Mouse (Mus musculus) lung, embryonic 15.5 days (tissue): ENCODE measurements around the gene Incenp. TPM values are rescaled to one million over a fixed set of nuclear protein-coding genes. Genes with fewer than 3 reads are reported as not detected.
"Not testable (repeated sequence)": the region's sequence is repeated elsewhere in the genome, so short reads cannot be mapped to it uniquely, and the experiment has no call there.

Source experiments
- ATAC-seq: fragments of 200-750 bp; cut with Nextera tagmentation; 2 replicates; pipeline ENCODE4 v1.8.0; 2017; ENCODE audit warnings: moderate number of reproducible peaks, borderline replicate concordance; ENCODE audit not compliant: low FRiP score, low TSS enrichment; ENCODE audit errors: extremely low read depth
- H3K27ac ChIP-seq: fragments of 300-500 bp; sonication (generic); 2 replicates; pipeline ENCODE4 v1.5.1; 2015; ENCODE audit warnings: moderate library complexity, mild to moderate bottlenecking, inconsistent platforms
- H3K27me3 ChIP-seq: fragments of 300-500 bp; sonication (generic); 2 replicates; pipeline ENCODE4 v1.6.1; 2015; ENCODE audit warnings: inconsistent platforms
- H3K36me3 ChIP-seq: fragments of 300-500 bp; sonication (generic); 2 replicates; pipeline ENCODE4 v1.6.1; 2015; ENCODE audit warnings: inconsistent platforms
- H3K4me1 ChIP-seq: fragments of 300-500 bp; sonication (generic); 2 replicates; pipeline ENCODE4 v1.6.1; 2015; ENCODE audit warnings: inconsistent platforms
- H3K4me2 ChIP-seq: fragments of 300-500 bp; sonication (generic); 2 replicates; pipeline ENCODE4 v1.6.1; 2015; ENCODE audit warnings: inconsistent platforms, mild to moderate bottlenecking, moderate library complexity
- H3K4me3 ChIP-seq: fragments of 300-500 bp; sonication (generic); 2 replicates; pipeline ENCODE4 v1.5.1; 2015; ENCODE audit warnings: mild to moderate bottlenecking, inconsistent platforms
- H3K9ac ChIP-seq: fragments of 300-500 bp; sonication (generic); 2 replicates; pipeline ENCODE4 v1.6.1; 2015; ENCODE audit warnings: inconsistent platforms
- H3K9me3 ChIP-seq: fragments of 300-500 bp; sonication (generic); 2 replicates; pipeline ENCODE4 v1.6.1; 2016; ENCODE audit warnings: inconsistent platforms
- WGBS: fragments of 180-500 bp; shearing (Covaris S2); methylation state at CpG from one replicate; pipeline ENCODE4 v1.1.7; 2015; 5-methylcytosine and 5-hydroxymethylcytosine counted together
- polyA plus RNA-seq: library from polyadenylated mRNA; unstranded; fragments of >200 nt; fragmentation: Nextera tagmentation; extraction: Ambion mirVana; gene quantifications from 2 replicates; pipeline ENCODE4 v1.2.1, GENCODE M21; 2015

The Incenp gene
- polyA plus RNA-seq, 1 experiment from 2014 or later: 132 TPM

DNA sequence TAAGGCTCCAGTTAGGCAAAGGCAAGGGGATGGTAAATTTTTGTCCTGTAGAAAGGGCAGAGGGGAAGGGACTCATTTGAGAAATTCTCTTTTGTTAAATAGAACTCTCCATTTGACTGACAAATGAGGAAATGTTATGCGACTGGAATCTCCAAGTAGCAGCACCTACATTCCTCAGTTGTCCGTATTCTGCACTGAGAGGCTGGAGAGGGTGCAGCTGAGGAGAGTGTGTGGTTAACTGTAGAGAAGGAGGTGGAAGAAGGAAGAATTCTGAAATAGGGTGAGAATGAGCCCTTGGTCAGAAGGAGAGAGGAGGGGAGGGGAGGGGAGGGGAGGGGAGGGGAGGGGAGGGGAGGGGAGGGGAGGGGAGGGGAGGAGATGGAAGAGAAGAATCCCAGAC lies 34.6 kb upstream of the Incenp start:
- H3K4me2 ChIP-seq: no peak overlapping the region
- no peaks in the 10 kb centered on the region for H3K9me3 ChIP-seq
- H3K9ac ChIP-seq: no peak overlapping the region
- H3K27me3 ChIP-seq: no peaks in the 10 kb centered on the region
- no peak for ATAC-seq
- H3K4me3 ChIP-seq: no peak overlapping the region
- H3K27ac ChIP-seq: no peak overlapping the region
- peaks cover 7% of the 10 kb centered on the region for H3K4me1 ChIP-seq
- H3K36me3 ChIP-seq: no peaks in the 10 kb centered on the region
- 37% methylated on average over 2 of the region's 2 CpGs for WGBS

DNA sequence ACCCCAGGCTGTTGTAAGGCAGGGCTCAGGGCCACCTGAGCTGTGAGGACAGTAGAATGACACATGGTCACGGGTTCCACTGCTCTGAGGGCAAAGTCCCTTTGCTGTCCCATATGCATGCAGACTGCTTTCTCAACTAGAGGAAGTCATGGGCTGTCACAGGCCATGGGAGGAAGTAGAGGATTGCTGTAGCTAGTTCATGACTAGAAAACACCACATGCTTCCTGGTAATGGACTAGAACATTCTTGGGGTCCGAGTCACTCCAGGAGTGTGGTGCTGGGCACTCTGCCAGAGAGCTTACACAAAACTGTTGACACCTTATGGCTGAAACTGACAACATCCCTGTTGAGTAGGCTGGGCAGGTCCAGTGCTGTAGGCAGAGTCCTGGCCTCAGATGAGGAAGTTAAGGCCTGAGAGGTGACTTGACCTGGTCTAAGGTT lies 31.8 kb upstream of the Incenp start:
- H3K9ac ChIP-seq, H3K4me2 ChIP-seq, ATAC-seq, H3K27ac ChIP-seq, H3K27me3 ChIP-seq, H3K36me3 ChIP-seq, H3K4me1 ChIP-seq, H3K4me3 ChIP-seq, H3K9me3 ChIP-seq: not testable (repeated sequence)
- WGBS: 48% methylated on average over 2 of the region's 2 CpGs

DNA sequence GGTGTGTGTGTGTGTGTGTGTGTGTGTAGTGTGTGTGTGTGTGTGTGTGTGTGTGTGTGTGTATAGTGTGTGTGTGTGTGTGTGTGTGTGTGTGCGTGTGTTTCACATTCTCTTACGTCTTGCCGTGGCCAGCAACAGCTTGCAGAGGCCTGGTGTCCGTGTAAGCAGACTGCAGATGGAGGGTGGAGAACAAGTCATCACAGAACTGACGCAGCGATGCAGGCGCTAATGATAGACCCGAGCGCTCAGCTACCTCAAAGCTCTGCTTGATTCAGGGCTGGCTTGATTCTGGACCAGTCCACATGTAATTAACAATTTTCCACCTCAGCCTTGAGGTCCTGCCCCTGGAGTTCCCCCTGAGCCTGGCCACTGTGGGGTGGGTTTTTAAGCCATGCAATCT lies 28.7 kb upstream of the Incenp start:
- WGBS: 72% methylated on average over 9 of the region's 9 CpGs

DNA sequence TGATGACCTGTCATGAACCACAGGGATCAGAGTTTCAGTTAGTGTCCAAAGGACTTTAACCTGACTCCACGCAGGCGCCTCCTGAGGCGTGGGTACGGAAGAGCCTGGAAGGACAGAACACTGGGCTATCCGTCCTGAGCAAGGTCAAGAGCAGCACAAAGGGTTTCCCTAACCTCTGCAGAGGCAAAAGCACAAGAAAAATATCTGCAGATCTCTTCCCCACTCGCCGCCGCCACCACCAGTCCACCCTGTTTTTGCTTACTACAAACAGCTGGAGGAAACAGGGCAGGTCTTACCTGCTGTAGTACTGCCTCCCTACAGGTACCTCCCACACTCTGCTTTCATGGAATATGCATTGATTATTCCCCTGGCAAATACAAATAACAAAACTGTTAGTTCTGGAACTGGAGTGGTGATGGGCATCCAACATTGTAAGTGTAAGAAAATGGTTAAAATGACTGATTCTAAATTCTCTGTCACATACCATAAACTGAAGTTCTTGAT lies 25.5 kb upstream of the Incenp start:
- peaks cover 26% of the 10 kb centered on the region for H3K4me1 ChIP-seq

More for the DNA sequence above, 28.7 kb upstream of the Incenp start:
- Histone ChIP-seq H3K36me3 (no peaks in the 10 kb centered on the region), H3K27ac (no peak overlapping the region), H3K27me3 (no peaks in the 10 kb centered on the region), H3K9me3 (no peaks in the 10 kb centered on the region), H3K4me3 (no peak overlapping the region), H3K4me1 (peaks cover 10% of the 10 kb centered on the region), H3K9ac (no peak overlapping the region), H3K4me2 (no peak overlapping the region)
- ATAC-seq: no peak

DNA sequence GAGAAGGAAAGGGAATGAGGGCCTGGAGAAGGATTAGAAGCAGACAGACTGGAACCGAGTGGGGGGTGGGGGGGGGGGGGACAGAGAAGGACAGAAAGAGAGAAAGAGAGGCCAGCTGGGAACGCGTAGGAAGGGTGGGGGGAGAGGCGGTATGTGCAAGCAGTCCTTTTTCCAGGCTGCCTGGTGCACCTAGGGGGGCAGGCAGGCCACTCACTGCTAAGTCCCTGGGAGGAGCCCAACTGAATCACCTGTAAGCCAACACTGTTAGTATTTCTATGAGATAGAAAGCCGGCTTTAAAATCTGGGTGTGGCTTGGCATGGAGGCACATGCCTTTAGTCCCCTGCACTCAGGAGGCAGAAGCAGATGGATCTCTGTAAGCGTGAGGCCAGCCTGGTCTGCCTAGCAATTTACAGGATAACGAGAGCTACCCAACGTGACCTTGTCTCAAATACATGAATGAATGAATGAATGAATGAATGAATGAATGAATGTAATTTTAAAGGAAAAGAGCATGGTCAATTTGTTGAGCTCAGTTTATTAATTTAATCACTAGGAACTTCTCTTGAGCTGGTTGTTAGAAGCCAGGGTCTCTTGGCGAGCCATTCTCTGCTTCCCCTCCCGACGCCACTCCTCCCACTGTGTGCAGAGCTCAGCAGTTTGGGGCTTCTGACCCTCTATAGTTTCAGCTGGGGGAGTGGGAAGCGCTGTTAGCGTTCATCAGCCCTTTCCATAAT lies 24.9 kb upstream of the Incenp start:
- WGBS: 36% methylated on average over 13 of the region's 13 CpGs
- H3K9ac ChIP-seq: no peak overlapping the region
- no peak overlapping the region for H3K27ac ChIP-seq
- H3K4me1 ChIP-seq: peaks cover 26% of the 10 kb centered on the region
- H3K4me3 ChIP-seq: no peak overlapping the region
- no peaks in the 10 kb centered on the region for H3K9me3 ChIP-seq
- no peak overlapping the region for H3K4me2 ChIP-seq
- ATAC-seq: no peak
- H3K27me3 ChIP-seq: no peaks in the 10 kb centered on the region
- no peaks in the 10 kb centered on the region for H3K36me3 ChIP-seq

More for the DNA sequence above, 25.5 kb upstream of the Incenp start:
- ATAC-seq: no peak
- no peaks in the 10 kb centered on the region for H3K36me3 ChIP-seq
- 53% methylated on average over 8 of the region's 8 CpGs for WGBS
- no peak overlapping the region for H3K9ac ChIP-seq
- H3K4me3 ChIP-seq: no peak overlapping the region
- H3K4me2 ChIP-seq: no peak overlapping the region
- no peaks in the 10 kb centered on the region for H3K9me3 ChIP-seq
- no peaks in the 10 kb centered on the region for H3K27me3 ChIP-seq
- no peak overlapping the region for H3K27ac ChIP-seq

DNA sequence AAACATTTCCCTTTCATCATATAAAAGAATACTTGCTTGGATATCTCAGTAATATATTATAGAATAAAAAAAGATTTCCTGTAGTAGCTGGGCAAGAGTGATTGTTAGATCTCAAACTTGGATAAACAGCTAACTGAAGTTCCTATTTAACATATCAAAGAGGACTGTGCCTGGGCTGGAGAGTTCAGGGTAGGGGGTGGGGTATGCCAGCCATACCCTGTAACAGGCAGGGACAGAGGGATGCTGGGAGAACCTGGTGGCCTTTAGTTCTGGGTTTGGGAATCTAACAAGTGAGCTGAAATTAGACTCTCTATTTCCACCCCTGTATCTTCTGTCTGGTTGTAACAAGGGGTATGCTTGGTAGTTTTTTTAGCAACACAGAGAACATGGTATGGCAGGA lies 23.7 kb upstream of the Incenp start:
- H3K27me3 ChIP-seq: no peaks in the 10 kb centered on the region
- H3K4me1 ChIP-seq: peaks cover 26% of the 10 kb centered on the region

DNA sequence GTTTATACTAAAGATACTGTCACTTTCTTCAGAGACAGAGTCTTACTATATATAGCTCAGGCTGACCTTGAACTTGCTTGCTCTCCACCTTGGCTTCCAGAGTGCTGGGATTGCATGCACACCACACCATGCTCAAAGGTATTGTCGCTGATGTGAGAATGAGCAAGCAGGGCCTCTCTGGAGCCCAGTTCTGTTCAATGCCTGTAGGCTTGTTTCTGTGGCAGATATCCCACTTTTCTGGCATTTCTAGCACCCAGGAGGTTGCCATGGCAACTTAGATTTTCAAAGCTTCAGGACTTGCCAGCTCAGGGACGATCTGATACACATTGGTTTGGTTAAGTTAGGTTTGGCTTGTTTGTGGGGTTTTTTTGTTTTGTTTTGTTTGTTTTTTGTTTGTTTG lies 22.9 kb upstream of the Incenp start:
- no peak for ATAC-seq
- WGBS: 22% methylated on average over 2 of the region's 2 CpGs

More for the DNA sequence above, 23.7 kb upstream of the Incenp start:
- Histone ChIP-seq H3K36me3 (no peaks in the 10 kb centered on the region), H3K9ac (no peak overlapping the region), H3K9me3 (no peaks in the 10 kb centered on the region), H3K4me2 (no peak overlapping the region), H3K4me3 (no peak overlapping the region), H3K27ac (no peak overlapping the region)
- ATAC-seq: no peak

DNA sequence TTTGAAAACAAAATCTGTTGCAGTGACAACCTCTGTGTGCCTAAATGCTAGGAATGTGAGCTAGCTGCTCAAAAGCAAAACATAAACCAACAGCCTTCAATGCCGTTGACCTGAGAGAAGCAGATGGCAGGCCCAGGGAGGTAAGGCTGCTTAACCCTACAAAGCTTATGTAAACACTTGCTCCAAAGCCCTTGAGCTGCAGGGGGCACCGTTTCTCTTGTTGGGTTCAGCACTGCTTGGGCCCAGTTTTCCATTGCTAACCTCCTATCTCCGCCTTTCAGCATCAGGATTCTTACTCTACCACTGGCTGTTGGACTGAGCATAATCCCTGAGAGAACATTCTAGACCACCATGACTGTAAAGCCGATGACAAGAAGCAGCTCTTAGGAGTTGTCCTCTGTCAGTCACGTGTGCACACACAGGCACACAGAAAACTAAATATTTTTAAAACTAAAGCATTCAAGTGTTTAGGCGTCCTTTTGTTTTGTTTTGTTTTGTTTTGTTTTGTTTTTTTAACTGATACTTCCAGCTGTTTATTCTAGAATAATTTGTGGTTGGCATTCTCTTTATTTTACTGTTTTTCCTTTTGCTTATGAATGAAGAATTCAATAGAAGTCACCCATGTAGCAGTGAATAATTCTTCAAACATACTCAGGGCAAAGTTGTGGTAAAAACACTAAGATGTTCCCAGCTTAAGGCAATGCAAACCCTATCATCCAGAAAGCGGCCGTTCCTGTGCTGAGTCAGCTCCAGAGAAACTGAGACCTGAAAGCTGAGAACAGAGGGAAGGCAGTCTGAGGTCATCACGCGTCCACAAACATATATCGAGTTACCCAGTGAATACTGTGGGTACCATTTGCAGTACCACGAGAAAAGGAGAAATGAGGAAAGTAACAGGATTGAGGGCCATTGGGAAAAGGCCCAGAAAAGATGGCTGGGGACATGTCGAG lies 21.8 kb upstream of the Incenp start:
- Histone ChIP-seq H3K4me3 (no peak overlapping the region), H3K27me3 (no peaks in the 10 kb centered on the region), H3K9ac (no peak overlapping the region), H3K27ac (no peak overlapping the region), H3K9me3 (no peaks in the 10 kb centered on the region), H3K4me2 (no peak overlapping the region), H3K4me1 (peaks cover 26% of the 10 kb centered on the region), H3K36me3 (no peaks in the 10 kb centered on the region)
- 40% methylated on average over 13 of the region's 13 CpGs for WGBS
- ATAC-seq: peak; percentile 48; the same call in 1 of the 2 replicates

More for the DNA sequence above, 22.9 kb upstream of the Incenp start:
- Histone ChIP-seq H3K4me3 (no peak overlapping the region), H3K9ac (no peak overlapping the region), H3K36me3 (no peaks in the 10 kb centered on the region), H3K27ac (no peak overlapping the region), H3K4me1 (peaks cover 26% of the 10 kb centered on the region), H3K9me3 (no peaks in the 10 kb centered on the region), H3K27me3 (no peaks in the 10 kb centered on the region), H3K4me2 (no peak overlapping the region)

DNA sequence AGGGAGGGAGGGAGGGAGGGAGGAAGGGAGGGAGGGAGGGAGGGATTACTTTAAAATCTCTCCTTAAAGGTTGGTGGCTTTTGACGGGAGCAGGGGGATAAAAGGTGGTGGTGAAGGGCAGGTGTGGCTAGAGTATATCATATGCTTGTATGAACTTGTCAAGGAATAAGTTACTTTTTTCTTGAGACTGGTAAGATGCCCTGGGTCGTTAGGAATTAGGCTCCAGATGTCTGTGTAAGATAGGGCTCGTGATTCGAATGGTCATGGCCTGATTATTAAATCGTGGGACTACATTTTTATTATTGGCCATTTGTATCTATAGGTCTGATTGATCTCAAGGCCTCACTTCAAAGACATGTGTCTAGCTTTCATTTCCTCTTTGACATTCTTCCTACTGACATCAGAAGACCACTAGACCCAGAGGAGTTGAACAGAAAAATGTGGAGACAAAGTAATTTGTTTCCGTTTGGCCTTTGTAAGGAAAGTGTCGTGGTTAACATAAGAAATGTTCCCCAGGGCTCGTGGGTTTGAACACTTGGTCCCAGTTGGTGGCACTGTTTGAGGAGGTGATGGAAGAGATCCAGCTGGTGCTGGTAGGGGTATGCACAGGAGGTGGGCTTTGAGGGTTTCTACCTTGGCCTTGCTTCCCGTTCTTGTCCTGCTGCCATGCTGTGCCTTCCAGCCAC lies 19.0 kb upstream of the Incenp start:
- 58% methylated on average over 9 of the region's 9 CpGs for WGBS
- no peak overlapping the region for H3K9ac ChIP-seq
- H3K4me1 ChIP-seq: peaks cover 18% of the 10 kb centered on the region
- H3K27ac ChIP-seq: no peak overlapping the region
- no peaks in the 10 kb centered on the region for H3K9me3 ChIP-seq
- no peaks in the 10 kb centered on the region for H3K36me3 ChIP-seq
- H3K4me2 ChIP-seq: no peak overlapping the region
- no peak for ATAC-seq
- H3K4me3 ChIP-seq: no peak overlapping the region
- H3K27me3 ChIP-seq: no peaks in the 10 kb centered on the region

DNA sequence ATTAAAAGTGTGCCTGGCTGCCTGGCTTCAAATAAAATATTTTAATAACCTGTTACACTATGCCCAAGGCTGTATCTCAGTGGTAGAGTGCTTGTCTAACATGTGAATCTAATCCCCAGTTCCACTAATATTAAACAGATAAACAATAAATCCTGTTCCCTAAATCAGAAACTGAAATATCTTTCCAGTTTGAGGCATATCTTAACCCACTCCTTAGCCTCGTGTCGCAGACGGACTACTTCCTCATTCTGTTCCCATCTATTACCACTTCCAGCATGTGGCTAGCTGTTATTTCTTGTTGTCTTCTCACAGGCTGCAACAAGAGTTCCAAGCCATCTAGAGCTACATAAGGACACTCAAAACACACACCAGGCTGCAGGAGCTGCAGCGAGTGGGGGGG lies 18.4 kb upstream of the Incenp start:
- Histone ChIP-seq H3K27ac (no peak overlapping the region), H3K4me3 (no peak overlapping the region), H3K36me3 (no peaks in the 10 kb centered on the region), H3K9me3 (no peaks in the 10 kb centered on the region), H3K27me3 (no peaks in the 10 kb centered on the region), H3K9ac (no peak overlapping the region), H3K4me2 (no peak overlapping the region), H3K4me1 (peaks cover 14% of the 10 kb centered on the region)
- ATAC-seq: no peak
- WGBS: 65% methylated on average over 3 of the region's 4 CpGs

DNA sequence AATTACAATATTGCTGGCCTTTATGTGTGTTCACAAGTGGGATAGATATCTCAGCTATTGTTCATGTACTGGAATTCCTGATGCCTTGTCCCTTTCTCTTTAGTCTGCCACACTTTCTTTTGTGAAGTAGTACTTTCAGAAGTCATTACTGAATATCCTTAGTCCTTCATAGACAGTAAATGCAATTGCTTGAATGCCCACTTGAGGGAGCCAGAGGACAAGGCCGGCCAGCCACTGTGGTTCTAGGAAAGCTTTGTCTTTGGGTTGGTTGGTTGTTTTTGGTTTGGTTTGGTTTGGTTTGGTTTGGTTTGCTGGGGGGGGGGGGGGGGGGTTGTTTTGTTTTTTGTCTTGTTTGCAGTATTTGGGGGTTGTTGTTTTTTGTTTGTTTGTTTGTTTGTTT lies 16.6 kb upstream of the Incenp start:
- no peak for ATAC-seq
- Histone ChIP-seq H3K27ac (no peak overlapping the region), H3K9me3 (no peaks in the 10 kb centered on the region), H3K4me1 (no peaks in the 10 kb centered on the region; the same call in 1 of the 2 replicates), H3K27me3 (no peaks in the 10 kb centered on the region), H3K4me3 (no peak overlapping the region), H3K9ac (no peak overlapping the region), H3K36me3 (no peaks in the 10 kb centered on the region), H3K4me2 (no peak overlapping the region)
- 0% methylated on average over 1 of the region's 1 CpGs for WGBS
